ENCODE assay signal across 8 mouse cellular contexts in genomic region chr11:51289564-51290041, GRCm38 (mm10). TPM values are rescaled to one million over a fixed set of nuclear protein-coding genes. Genes with fewer than 3 reads are reported as not detected.
A peak's percentile ranks its signal among the peaks of the same experiment; 100 is the strongest.
DNase-seq lines count a peak whose midpoint lies in the region; ATAC-seq and TF ChIP-seq lines count a peak whose summit lies in the region.

Gene Col23a1, plus strand, starts transcription at chr11:51289920.

- peak within 1 kb of the TSS; percentile 72 for H3K4me3 ChIP-seq in embryonic facial prominence, embryonic 10.5 days
- peak within 1 kb of the TSS; percentile 71 for H3K4me3 ChIP-seq in intestine, postnatal 0 days (ENCODE audit: low read depth, low read length)
- H3K4me3 ChIP-seq in limb, embryonic 10.5 days, result peak within 1 kb of the TSS; percentile 70
- H3K4me3 ChIP-seq in midbrain, embryonic 10.5 days, result peak within 1 kb of the TSS; percentile 68
- H3K4me3 ChIP-seq in spleen, adult 2 months (ENCODE audit: extremely low read depth, insufficient read depth, insufficient read length), result peak within 1 kb of the TSS; percentile 61

- H3K4me1 ChIP-seq in embryonic facial prominence, embryonic 10.5 days, result peaks cover 35% of the 10 kb centered on the region
- no peaks in the 10 kb centered on the region for H3K4me1 ChIP-seq in intestine, postnatal 0 days (replicated peaks; ENCODE audit: control insufficient read depth, insufficient read depth, low read length)
- H3K4me1 ChIP-seq in limb, embryonic 10.5 days, result peaks cover 45% of the 10 kb centered on the region
- H3K4me1 ChIP-seq in midbrain, embryonic 10.5 days, result peaks cover 19% of the 10 kb centered on the region
- peaks cover 3% of the 10 kb centered on the region for H3K4me1 ChIP-seq in spleen, adult 2 months (ENCODE audit: control insufficient read depth, insufficient read depth, insufficient read length)

- peak; percentile 28 for DNase-seq in CD4-positive, CD25-positive, alpha-beta regulatory T cell, adult 2 months (ENCODE audit: low read depth, low spot score)
- DNase-seq in embryonic facial prominence, embryonic 10.5 days (ENCODE audit: low spot score), result peak; percentile 90
- peak; percentile 97 for DNase-seq in heart, adult 11 months
- DNase-seq in limb, embryonic 10.5 days (ENCODE audit: low spot score), result peak; percentile 88
- DNase-seq in midbrain, embryonic 10.5 days (ENCODE audit: low spot score), result peak; percentile 85
- peak in 1 of 2 experiments; percentile 44 for DNase-seq in spleen, adult 2 months (ENCODE audit: low read depth in 1 of 2, low spot score in 2 of 2)

- H3K27ac ChIP-seq in embryonic facial prominence, embryonic 10.5 days (replicated peaks), result peak within 1 kb of the TSS; percentile 87
- H3K27ac ChIP-seq in intestine, postnatal 0 days (ENCODE audit: low read depth, low read length), result peak within 1 kb of the TSS; percentile 28; the same call in 1 of the 2 replicates
- H3K27ac ChIP-seq in limb, embryonic 10.5 days, result peak within 1 kb of the TSS; percentile 90
- H3K27ac ChIP-seq in midbrain, embryonic 10.5 days (replicated peaks), result peak within 1 kb of the TSS; percentile 82
- H3K27ac ChIP-seq in spleen, adult 2 months (ENCODE audit: insufficient read depth, low read length), result no peak within 1 kb of the TSS

- H3K27me3 ChIP-seq in embryonic facial prominence, embryonic 10.5 days (replicated peaks; ENCODE audit: low read depth, poor library complexity, severe bottlenecking), result peaks cover 10% of the 10 kb centered on the region
- 0 out of 2 replicates have a peak, but pooled peaks cover 4% of the 10 kb centered on the region for H3K27me3 ChIP-seq in intestine, postnatal 0 days (replicated peaks; ENCODE audit: control insufficient read depth, insufficient read depth, low read length)
- no peaks in the 10 kb centered on the region for H3K27me3 ChIP-seq in limb, embryonic 10.5 days (ENCODE audit: low read depth, poor library complexity, severe bottlenecking)
- H3K27me3 ChIP-seq in midbrain, embryonic 10.5 days (ENCODE audit: low read depth, poor library complexity, severe bottlenecking), result peaks cover 11% of the 10 kb centered on the region
- H3K27me3 ChIP-seq in spleen, adult 2 months (ENCODE audit: control insufficient read depth, insufficient read depth, low read length), result peaks cover 6% of the 10 kb centered on the region

- no peak for TF ChIP-seq POLR2A in spleen, adult 2 months (IDR thresholded peaks at IDR 0.05; ENCODE audit: low read depth, low read length)

- H3K9me3 ChIP-seq in embryonic facial prominence, embryonic 10.5 days, result no peaks in the 10 kb centered on the region
- H3K9me3 ChIP-seq in intestine, postnatal 0 days (ENCODE audit: control insufficient read depth), result no peaks in the 10 kb centered on the region
- H3K9me3 ChIP-seq in limb, embryonic 10.5 days (replicated peaks), result no peaks in the 10 kb centered on the region
- no peaks in the 10 kb centered on the region for H3K9me3 ChIP-seq in midbrain, embryonic 10.5 days (replicated peaks)

- WGBS in embryonic facial prominence, embryonic 10.5 days, result under 1% methylated on average over 38 of the region's 38 CpGs
- WGBS in intestine, postnatal 0 days, result under 1% methylated on average over 33 of the region's 38 CpGs
- WGBS in limb, embryonic 10.5 days, result 1% methylated on average over 38 of the region's 38 CpGs
- WGBS in midbrain, embryonic 10.5 days, result under 1% methylated on average over 38 of the region's 38 CpGs
- 1% methylated on average over 38 of the region's 38 CpGs for WGBS in spleen, adult 2 months

- H3K9ac ChIP-seq in intestine, postnatal 0 days (ENCODE audit: low read depth, low read length), result peak within 1 kb of the TSS; percentile 65

- ATAC-seq in CD4-positive, CD25-positive, alpha-beta regulatory T cell, adult 4 months, result no peak
- peak; percentile 73 for ATAC-seq in intestine, postnatal 0 days

- peak; percentile 96 for TF ChIP-seq CTCF in intestine, postnatal 0 days (IDR thresholded peaks at IDR 0.05; ENCODE audit: low read depth)
- peak; percentile 57; the same call in 1 of the 2 replicates for TF ChIP-seq CTCF in spleen, adult 2 months (IDR thresholded peaks at IDR 0.05; ENCODE audit: extremely low read depth, insufficient read depth, insufficient read length, insufficient replicate concordance)

- H3K36me3 ChIP-seq in embryonic facial prominence, embryonic 10.5 days (replicated peaks), result peaks cover 10% of the 10 kb centered on the region
- H3K36me3 ChIP-seq in intestine, postnatal 0 days (ENCODE audit: control insufficient read depth, insufficient read depth), result 0 out of 2 replicates have a peak, but pooled peaks cover 2% of the 10 kb centered on the region
- H3K36me3 ChIP-seq in limb, embryonic 10.5 days, result peaks cover 8% of the 10 kb centered on the region
- H3K36me3 ChIP-seq in midbrain, embryonic 10.5 days, result peaks cover 2% of the 10 kb centered on the region; the same call in 1 of the 2 replicates
- no peaks in the 10 kb centered on the region for H3K36me3 ChIP-seq in spleen, adult 2 months (ENCODE audit: control insufficient read depth, insufficient read depth, low read length)

- peak within 1 kb of the TSS; percentile 97 for H3K4me2 ChIP-seq in intestine, postnatal 0 days (replicated peaks; ENCODE audit: low read depth)

RNA-seq across cellular contexts. Expression of gene Col23a1, which starts in this region (rescaled TPM):
- 1 to 10 TPM; 1.5 to 2.8 TPM for polyA plus RNA-seq in CD4-positive, CD25-positive, alpha-beta regulatory T cell, adult 4 months (2017; shearing (Covaris generic))
- polyA plus RNA-seq in embryonic facial prominence, embryonic 10.5 days (2016; fragmentation: Nextera tagmentation; extraction: Ambion mirVana), result 21.8 and 24.3 TPM in 2 replicates
- polyA plus RNA-seq in intestine, postnatal 0 days (2015; fragmentation: Nextera tagmentation; extraction: Ambion mirVana), result 4.6 and 4.9 TPM in 2 replicates
- 17.0 and 24.1 TPM in 2 replicates for polyA plus RNA-seq in limb, embryonic 10.5 days (2016; fragmentation: Nextera tagmentation; extraction: Ambion mirVana)
- 8.0 and 10.9 TPM in 2 replicates for polyA plus RNA-seq in midbrain, embryonic 10.5 days (2016; fragmentation: Nextera tagmentation; extraction: Ambion mirVana)
- 1.5 TPM in 2 replicates for polyA plus RNA-seq in spleen, adult 2 months (2012; rRNA removed)
